Mouse (Mus musculus): ENCODE data around the gene Ankrd39.
A peak's percentile ranks its signal among the peaks of the same experiment; 100 is the strongest.

Gene Ankrd39

DNA sequence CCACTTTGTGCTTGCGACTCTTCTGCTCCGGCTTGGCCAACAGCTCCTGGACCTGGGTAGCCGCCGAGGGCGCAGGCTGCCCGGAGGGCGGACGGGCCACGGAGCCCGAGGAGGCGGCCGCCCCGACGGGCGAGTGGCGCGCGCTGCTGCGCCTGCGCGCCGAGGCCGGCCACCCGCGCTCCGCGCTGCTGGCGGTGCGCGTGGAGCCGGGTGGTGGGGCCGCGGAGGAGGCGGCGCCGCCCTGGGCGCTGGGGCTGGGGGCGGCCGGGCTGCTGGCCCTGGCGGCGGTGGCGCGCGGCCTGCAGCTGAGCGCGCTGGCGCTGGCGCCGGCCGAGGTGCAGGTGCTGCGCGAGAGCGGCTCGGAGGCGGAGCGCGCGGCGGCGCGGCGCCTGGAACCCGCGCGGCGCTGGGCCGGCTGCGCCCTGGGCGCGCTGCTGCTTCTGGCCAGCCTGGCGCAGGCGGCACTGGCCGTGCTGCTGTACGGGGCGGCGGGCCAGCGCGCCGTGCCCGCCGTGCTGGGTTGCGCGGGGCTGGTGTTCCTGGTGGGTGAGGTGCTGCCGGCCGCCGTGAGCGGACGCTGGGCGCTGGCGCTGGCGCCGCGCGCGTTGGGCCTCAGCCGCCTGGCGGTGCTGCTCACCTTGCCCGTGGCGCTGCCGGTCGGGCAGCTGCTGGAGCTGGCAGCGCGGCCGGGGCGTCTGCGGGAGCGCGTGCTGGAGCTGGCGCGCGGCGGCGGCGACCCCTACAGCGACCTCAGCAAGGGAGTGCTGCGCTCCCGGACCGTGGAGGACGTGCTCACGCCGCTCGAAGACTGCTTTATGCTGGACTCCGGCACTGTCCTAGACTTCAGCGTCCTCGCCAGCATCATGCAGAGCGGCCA lies 34.9 kb downstream of the Ankrd39 start:
- TF ChIP-seq CTCF (conservative IDR thresholded peaks at IDR 0.05; ENCODE audit: low read length) = no peak
- no peak for TF ChIP-seq NANOG (IDR thresholded peaks at IDR 0.05; ENCODE audit: borderline replicate concordance, low read length)
- no peak for TF ChIP-seq POU5F1 (IDR thresholded peaks at IDR 0.05; ENCODE audit: borderline replicate concordance, low read length)
- peak overlapping the region; percentile 98 for H3K4me3 ChIP-seq (replicated peaks; ENCODE audit: low read length)
- peaks cover 35% of the 10 kb centered on the region for H3K36me3 ChIP-seq (ENCODE audit: insufficient read depth, low read length)
- peaks cover 53% of the 10 kb centered on the region for H3K4me1 ChIP-seq (replicated peaks; ENCODE audit: low read depth, low read length)
- H3K9me3 ChIP-seq (ENCODE audit: low read length) = no peaks in the 10 kb centered on the region
- H3K27me3 ChIP-seq (ENCODE audit: insufficient read depth, low read length) = no peaks in the 10 kb centered on the region

GRCm38 (mm10) chr1:36511289-36512021 lies 35.8 kb downstream of the Ankrd39 start, which contains the start of gene Cnnm3:
Gene Cnnm3, plus strand, starts transcription at chr1:36511867.
- Histone ChIP-seq H3K4me1 (replicated peaks; ENCODE audit: low read depth, low read length) (peaks cover 51% of the 10 kb centered on the region), H3K9me3 (ENCODE audit: low read length) (no peaks in the 10 kb centered on the region), H3K27me3 (ENCODE audit: insufficient read depth, low read length) (no peaks in the 10 kb centered on the region), H3K4me3 (replicated peaks; ENCODE audit: low read length) (peak within 1 kb of the TSS; percentile 98), H3K36me3 (ENCODE audit: insufficient read depth, low read length) (peaks cover 27% of the 10 kb centered on the region)
- TF ChIP-seq CTCF (conservative IDR thresholded peaks at IDR 0.05; ENCODE audit: low read length) (peak; percentile 76), POU5F1 (IDR thresholded peaks at IDR 0.05; ENCODE audit: borderline replicate concordance, low read length) (no peak)

DNA sequence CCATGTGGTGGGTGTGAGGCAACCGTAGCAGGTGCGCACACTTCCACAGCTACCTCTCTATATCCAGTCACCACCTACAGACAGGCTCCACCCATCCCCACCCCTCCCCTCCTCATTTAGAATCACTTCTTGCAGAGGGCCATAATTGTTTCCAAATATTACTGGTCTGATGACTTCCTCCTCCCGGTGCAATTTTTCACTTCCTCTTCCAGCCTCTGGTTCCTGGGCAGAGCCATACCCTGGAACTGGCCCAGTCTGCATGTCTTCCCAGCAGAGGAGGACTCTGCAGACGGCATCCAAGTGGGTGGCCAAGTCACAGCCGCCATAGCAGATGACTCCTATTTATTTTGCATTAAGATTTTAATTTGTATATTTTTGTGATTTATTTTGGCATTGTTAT lies 39.0 kb downstream of the Ankrd39 start:
- H3K4me1 ChIP-seq (replicated peaks; ENCODE audit: low read depth, low read length) = peaks cover 35% of the 10 kb centered on the region
- H3K36me3 ChIP-seq (ENCODE audit: insufficient read depth, low read length) = no peaks in the 10 kb centered on the region
- H3K27me3 ChIP-seq (ENCODE audit: insufficient read depth, low read length) = no peaks in the 10 kb centered on the region
- H3K4me3 ChIP-seq (replicated peaks; ENCODE audit: low read length) = no peak overlapping the region
- H3K9me3 ChIP-seq (ENCODE audit: low read length) = no peaks in the 10 kb centered on the region
- TF ChIP-seq POU5F1 (IDR thresholded peaks at IDR 0.05; ENCODE audit: borderline replicate concordance, low read length) = no peak

- TF ChIP-seq CTCF (conservative IDR thresholded peaks at IDR 0.05; ENCODE audit: low read length) (peak; percentile 99), POU5F1 (IDR thresholded peaks at IDR 0.05; ENCODE audit: borderline replicate concordance, low read length) (no peak), NANOG (IDR thresholded peaks at IDR 0.05; ENCODE audit: borderline replicate concordance, low read length) (no peak)
- peaks cover 2% of the 10 kb centered on the region; the same call in 1 of the 2 replicates for H3K36me3 ChIP-seq (ENCODE audit: insufficient read depth, low read length)
- peaks cover 25% of the 10 kb centered on the region for H3K4me1 ChIP-seq (replicated peaks; ENCODE audit: low read depth, low read length)
- H3K9me3 ChIP-seq (ENCODE audit: low read length) = no peaks in the 10 kb centered on the region
- no peak overlapping the region for H3K4me3 ChIP-seq (replicated peaks; ENCODE audit: low read length)
- H3K27me3 ChIP-seq (ENCODE audit: insufficient read depth, low read length) = no peaks in the 10 kb centered on the region
Measured at GRCm38 (mm10) chr1:36501261-36501660, 46.0 kb downstream of the Ankrd39 start.

DNA sequence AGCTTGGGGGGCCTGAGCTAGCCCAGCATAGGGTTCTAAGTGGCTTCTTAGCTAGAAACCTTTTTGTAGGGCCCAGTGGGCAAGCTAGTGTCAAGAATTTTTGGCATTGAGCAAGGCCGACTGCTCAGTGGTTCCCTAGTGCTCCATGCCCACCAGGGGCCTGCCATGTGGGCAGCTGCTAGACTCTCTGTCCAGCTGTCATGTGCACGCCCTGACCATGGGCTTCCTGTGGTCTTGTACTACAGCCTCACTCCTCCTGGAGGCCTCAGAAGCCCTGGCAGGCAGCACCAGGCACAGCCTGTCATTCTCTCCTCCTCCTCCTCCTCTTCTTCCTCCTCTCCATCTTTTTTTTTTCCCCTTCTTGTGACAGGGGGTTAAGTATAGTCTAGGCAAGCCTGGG lies 49.9 kb downstream of the Ankrd39 start:
- TF ChIP-seq NANOG (IDR thresholded peaks at IDR 0.05; ENCODE audit: borderline replicate concordance, low read length) (no peak), POU5F1 (IDR thresholded peaks at IDR 0.05; ENCODE audit: borderline replicate concordance, low read length) (no peak), CTCF (conservative IDR thresholded peaks at IDR 0.05; ENCODE audit: low read length) (no peak)
- Histone ChIP-seq H3K4me1 (replicated peaks; ENCODE audit: low read depth, low read length) (peaks cover 20% of the 10 kb centered on the region), H3K27me3 (ENCODE audit: insufficient read depth, low read length) (no peaks in the 10 kb centered on the region), H3K4me3 (replicated peaks; ENCODE audit: low read length) (no peak overlapping the region), H3K9me3 (ENCODE audit: low read length) (no peaks in the 10 kb centered on the region), H3K36me3 (ENCODE audit: insufficient read depth, low read length) (no peaks in the 10 kb centered on the region)

GRCm38 (mm10) chr1:36496719-36497118 lies 50.5 kb downstream of the Ankrd39 start:
- H3K4me1 ChIP-seq (replicated peaks; ENCODE audit: low read depth, low read length) = peaks cover 22% of the 10 kb centered on the region
- H3K9me3 ChIP-seq (ENCODE audit: low read length) = no peaks in the 10 kb centered on the region
- no peak overlapping the region for H3K4me3 ChIP-seq (replicated peaks; ENCODE audit: low read length)
- TF ChIP-seq CTCF (conservative IDR thresholded peaks at IDR 0.05; ENCODE audit: low read length) = 0 out of 2 replicates have a peak, but pooled peaks have one; percentile 9
- no peak for TF ChIP-seq NANOG (IDR thresholded peaks at IDR 0.05; ENCODE audit: borderline replicate concordance, low read length)
- no peak for TF ChIP-seq POU5F1 (IDR thresholded peaks at IDR 0.05; ENCODE audit: borderline replicate concordance, low read length)
- no peaks in the 10 kb centered on the region for H3K27me3 ChIP-seq (ENCODE audit: insufficient read depth, low read length)
- H3K36me3 ChIP-seq (ENCODE audit: insufficient read depth, low read length) = no peaks in the 10 kb centered on the region

- Histone ChIP-seq H3K9me3 (ENCODE audit: low read length) (no peaks in the 10 kb centered on the region), H3K27me3 (ENCODE audit: insufficient read depth, low read length) (no peaks in the 10 kb centered on the region), H3K4me3 (replicated peaks; ENCODE audit: low read length) (no peak overlapping the region), H3K36me3 (ENCODE audit: insufficient read depth, low read length) (no peaks in the 10 kb centered on the region), H3K4me1 (replicated peaks; ENCODE audit: low read depth, low read length) (peaks cover 10% of the 10 kb centered on the region)
- TF ChIP-seq POU5F1 (IDR thresholded peaks at IDR 0.05; ENCODE audit: borderline replicate concordance, low read length) (no peak), CTCF (conservative IDR thresholded peaks at IDR 0.05; ENCODE audit: low read length) (no peak), NANOG (IDR thresholded peaks at IDR 0.05; ENCODE audit: borderline replicate concordance, low read length) (no peak)
Measured at GRCm38 (mm10) chr1:36493299-36493698, 53.9 kb downstream of the Ankrd39 start.

DNA sequence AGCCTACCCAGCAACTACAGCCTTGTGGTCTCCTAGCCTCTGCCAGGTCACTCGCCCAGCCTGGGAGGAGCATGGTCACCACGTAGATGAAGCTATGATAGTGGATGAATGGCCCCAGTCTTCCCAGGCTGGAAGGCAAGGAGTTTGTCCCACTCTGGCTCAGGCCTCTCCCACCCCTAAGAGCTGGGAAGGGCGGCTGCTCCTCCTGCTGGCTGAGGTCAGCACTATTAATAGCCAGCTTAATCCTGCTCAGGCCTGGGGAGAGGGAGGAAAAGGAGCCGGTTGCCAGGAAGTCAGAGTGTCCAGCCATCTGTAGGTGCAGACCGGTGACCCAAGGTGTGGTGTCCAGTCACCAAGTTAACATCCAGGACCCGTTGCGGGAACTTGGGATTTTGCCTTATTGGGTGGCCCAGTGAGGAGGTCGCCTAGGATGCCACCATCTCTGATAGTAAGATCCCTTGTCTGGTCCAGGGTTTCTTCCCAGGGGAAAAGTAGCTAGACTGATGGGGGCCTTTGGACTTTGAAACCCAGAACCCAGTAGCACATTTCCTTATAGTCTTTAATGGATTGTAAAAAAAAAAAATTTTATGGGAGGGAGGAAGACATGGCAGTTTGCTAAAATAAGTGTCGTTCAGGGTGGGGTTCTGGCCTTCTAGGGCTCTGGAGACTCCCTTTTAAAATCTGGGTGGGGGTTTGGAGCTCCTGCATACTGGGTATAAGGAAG lies 54.7 kb downstream of the Ankrd39 start:
- H3K27me3 ChIP-seq (ENCODE audit: insufficient read depth, low read length) = no peaks in the 10 kb centered on the region

More for the DNA sequence above, 54.7 kb downstream of the Ankrd39 start:
- Histone ChIP-seq H3K4me1 (replicated peaks; ENCODE audit: low read depth, low read length) (peaks cover 10% of the 10 kb centered on the region), H3K4me3 (replicated peaks; ENCODE audit: low read length) (no peak overlapping the region), H3K36me3 (ENCODE audit: insufficient read depth, low read length) (no peaks in the 10 kb centered on the region), H3K9me3 (ENCODE audit: low read length) (no peaks in the 10 kb centered on the region)
- TF ChIP-seq NANOG (IDR thresholded peaks at IDR 0.05; ENCODE audit: borderline replicate concordance, low read length) = no peak
- no peak for TF ChIP-seq POU5F1 (IDR thresholded peaks at IDR 0.05; ENCODE audit: borderline replicate concordance, low read length)
- no peak; the same call in none of the 2 replicates for TF ChIP-seq CTCF (conservative IDR thresholded peaks at IDR 0.05; ENCODE audit: low read length)
